Mouse (Mus musculus) urinary bladder, adult 2 months (tissue): ENCODE data around the gene Csnk1d. TPM values are rescaled to one million over a fixed set of nuclear protein-coding genes. Genes with fewer than 3 reads are reported as not detected.

ENCODE experiments used
- DNase-seq: peaks from one replicate; pipeline ENCODE4 v3.0.0; 2022; ENCODE audit warnings: low spot score
- polyA plus RNA-seq: library from polyadenylated mRNA; depleted of rRNA; stranded (reverse); fragments of >200 nt; gene quantifications from 2 replicates; pipeline ENCODE4 v1.2.3, GENCODE M21; 2012; rRNA removed

Csnk1d gene
- polyA plus RNA-seq, result 106 and 110 TPM in 2 replicates

GRCm38 (mm10) chr11:120990951-120991526, at the start of gene Csnk1d:
Gene Csnk1d, minus strand, starts transcription at chr11:120991330.
- peak; percentile 100 for DNase-seq

DNA sequence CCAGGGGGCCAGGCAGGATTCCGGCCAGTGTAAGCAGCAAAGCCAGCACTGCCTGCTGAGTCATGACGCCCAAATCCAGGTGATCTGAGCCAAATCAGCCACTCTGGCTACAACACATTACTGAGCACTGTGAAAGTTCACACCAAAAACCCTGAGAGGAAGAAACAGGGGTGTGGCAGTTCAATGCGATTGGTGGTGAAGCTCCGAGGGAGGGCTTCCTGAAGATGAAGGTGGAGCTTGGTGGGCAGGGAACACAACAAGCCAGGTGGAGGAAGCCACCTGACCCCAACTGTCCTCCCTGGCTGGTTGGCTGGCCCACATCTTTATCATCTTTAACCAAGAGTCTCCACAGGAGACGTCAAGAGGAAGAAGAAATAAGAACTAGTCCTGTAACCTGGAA, 48.2 kb upstream of the Csnk1d start, which contains the start of gene Cd7:
Gene Cd7 (minus strand): TSS at position 117 of the 400 bp plus-strand sequence.
- no peak for DNase-seq

- no peak for DNase-seq
These were observed 47.5 kb upstream of the Csnk1d start for GRCm38 (mm10) chr11:121038366-121039240.

DNA sequence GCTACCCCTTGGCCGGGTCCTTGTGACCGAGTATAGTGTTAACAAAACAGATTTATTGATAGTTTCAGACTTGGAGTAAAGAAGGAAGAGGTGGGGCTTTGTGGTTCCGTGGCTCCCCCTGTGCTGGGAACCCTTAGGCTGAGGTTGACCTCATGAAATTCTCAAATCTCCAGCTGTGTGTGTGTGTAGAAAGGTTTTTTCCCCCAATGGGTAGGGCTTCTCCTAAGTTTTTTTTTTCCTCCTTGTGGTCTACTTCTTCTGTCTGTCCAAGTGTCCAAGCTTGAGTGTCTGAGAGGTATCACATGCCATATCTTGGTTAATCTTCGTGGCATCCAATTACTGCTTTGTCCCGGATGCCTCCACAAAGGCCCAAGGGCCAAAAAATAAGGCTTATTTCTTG, 42.0 kb upstream of the Csnk1d start:
- DNase-seq, result no peak

DNA sequence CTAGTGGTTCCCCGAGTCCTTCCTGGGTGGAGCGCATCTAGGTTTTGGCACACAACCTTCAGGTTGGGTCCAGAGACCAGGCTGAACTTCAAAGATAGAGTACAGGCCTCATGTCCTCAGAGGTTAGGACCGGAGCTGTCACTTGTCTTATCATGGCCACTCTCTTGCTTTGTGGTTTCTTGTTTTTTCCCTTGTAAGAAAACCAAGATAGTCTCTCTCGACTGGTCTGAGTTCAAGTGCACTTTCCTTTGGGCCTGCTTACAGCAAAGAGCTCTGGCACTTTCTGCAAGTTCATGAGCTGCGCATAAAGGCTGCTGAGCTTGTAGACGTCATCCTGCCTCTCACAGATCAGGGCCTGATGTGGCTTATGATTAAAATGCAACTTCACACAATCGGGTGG, 36.1 kb upstream of the Csnk1d start:
- DNase-seq, result no peak

DNA sequence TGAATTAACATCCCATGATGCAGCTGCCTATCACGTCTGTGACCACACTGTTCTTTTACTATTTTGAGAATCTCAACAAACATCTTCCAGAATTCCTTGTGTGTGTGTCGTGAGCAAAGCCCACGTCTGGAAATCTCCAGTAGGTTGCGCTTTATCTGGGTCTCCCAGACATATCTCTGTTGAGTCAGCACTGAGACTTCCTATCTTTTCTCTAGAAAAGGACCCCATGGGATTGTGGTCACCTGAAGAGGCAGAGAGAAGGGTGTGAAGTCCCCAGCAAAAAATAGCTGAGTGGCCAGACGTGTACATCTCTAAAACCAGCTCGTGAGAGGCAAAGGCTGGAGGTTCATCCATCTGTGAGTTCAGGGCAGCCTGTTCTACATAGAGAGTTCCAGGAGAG, 33.0 kb upstream of the Csnk1d start:
- no peak for DNase-seq

GRCm38 (mm10) chr11:121019501-121019900, 28.4 kb upstream of the Csnk1d start:
- DNase-seq, result no peak

DNA sequence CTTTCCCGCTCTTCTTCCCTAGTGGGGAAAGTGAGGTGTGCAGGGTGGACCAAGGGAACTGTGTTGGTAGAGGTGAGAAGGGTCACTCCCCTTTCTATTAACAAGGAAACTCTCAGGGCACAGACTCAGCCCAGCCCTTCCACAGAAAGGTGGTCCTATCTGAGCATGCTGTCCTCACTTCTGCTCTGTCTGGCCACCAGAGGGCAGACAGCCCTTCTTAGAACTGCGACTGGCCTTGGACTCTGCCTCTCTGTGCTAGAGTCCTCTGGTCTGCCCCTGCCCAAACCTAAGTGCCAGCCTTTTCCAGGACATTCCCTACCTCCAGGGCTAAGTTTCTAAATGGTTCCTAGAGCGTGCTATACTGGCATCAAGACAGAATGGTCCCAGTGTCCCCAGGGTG, 26.6 kb upstream of the Csnk1d start:
- DNase-seq, result no peak

DNA sequence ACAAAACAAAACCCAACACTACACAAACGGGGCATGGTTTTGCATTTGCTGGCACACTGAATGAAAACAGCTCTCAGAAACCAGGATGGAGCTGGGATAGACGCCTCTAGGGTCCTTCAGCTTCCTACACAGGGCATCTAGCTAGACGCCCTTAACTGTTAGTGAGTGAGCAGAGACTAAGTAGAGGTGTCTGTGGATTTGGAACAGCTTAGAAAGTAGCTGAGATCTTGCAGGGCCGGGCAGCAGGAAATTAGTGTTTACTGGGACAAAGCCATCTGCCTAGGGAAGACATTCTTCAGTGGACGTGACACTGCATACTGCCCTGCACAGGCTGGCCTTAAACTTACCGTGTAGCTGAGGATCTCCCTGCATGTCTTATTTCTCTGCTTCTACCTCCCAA, 24.3 kb upstream of the Csnk1d start:
- DNase-seq, result no peak

- no peak for DNase-seq
These were observed 23.8 kb upstream of the Csnk1d start for GRCm38 (mm10) chr11:121014896-121015300.

DNA sequence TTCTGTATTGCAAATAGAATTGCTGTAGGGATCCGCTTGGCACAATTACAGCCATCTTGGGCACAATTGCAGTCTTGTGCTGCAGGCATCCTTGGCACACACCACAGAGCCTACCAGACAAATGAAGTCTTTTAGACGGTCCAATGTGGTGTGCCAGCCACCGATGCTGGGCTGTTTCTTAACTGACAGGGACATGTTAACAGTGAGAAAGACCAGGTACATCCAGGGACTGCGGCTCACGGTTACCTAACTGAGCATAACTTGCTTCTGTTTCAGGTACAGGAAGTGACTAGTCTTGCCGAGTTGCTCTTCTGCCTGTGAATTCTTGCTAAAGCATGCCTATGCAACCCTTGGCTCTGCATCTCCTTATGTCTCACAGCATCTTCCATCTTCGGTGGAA, 22.5 kb upstream of the Csnk1d start:
- DNase-seq, result no peak

GRCm38 (mm10) chr11:121010044-121010755, 19.1 kb upstream of the Csnk1d start:
- no peak for DNase-seq

- DNase-seq, result no peak
These were observed 15.1 kb upstream of the Csnk1d start for GRCm38 (mm10) chr11:121006184-121006583.

DNA sequence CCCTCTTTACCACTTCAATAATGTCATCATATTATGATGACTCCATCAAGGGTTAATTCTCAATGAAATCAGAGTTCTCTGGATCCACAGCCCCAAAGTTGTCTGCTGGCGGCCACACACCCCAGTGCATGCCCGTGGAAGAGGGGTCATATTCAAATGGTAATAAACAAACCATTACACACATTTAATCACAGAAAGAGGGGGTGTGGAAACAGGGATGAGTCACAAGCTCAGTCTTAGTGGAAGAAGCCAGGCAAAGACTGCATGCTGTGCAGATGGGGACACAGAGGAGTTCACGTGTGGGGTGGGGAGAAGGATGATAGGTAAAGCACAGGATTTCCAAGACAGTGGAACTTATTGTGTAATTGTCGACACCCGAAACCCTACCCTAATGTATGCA, 13.2 kb upstream of the Csnk1d start:
- DNase-seq, result no peak

GRCm38 (mm10) chr11:121001966-121002365, 10.8 kb upstream of the Csnk1d start:
- no peak for DNase-seq

- DNase-seq, result no peak
These were observed 3.6 kb upstream of the Csnk1d start for GRCm38 (mm10) chr11:120994741-120995140.

DNA sequence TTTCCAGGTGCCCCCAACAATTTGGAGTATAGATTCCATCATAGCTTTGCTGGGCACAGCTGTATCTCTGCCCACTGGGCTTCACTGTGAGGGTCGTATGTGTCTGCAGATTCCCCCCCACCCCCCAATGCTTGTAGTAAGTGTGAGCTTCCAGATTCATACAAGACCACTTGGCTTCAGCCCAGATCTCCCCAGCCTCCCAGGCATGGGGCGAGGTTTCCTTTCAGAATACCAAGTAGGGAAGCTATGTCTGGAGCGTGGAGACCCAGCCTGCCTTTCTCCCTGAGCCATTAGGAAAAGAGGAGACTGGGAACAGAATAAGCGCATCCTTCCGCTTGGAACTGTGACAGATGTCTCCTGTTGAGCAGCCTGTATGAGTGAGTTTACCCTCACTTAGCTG, 2.5 kb upstream of the Csnk1d start:
- no peak for DNase-seq

DNA sequence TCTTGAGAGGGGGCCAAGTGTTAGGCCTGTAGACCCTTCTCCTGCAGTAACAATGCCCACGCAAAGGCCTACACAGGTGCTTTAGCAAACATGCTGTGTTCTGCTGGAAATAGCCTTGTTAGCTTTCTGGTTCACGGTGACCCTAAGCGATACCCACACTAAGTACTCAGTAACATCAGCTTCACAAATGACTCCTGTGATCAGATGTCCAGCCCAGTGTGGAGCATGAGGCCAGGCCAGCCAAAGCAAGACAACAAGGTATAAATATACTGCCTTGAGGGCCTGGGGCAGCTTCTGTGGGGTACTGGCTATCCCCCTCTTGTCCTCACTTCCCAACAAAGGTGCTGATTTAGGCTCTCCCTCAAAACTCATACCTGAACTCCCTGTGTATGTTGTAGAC, 1.9 kb upstream of the Csnk1d start:
- DNase-seq, result no peak

GRCm38 (mm10) chr11:120991791-120992190, 661 bp upstream of the Csnk1d start:
- DNase-seq, result no peak

GRCm38 (mm10) chr11:120990126-120990781, 876 bp downstream of the Csnk1d start:
- DNase-seq, result no peak

DNA sequence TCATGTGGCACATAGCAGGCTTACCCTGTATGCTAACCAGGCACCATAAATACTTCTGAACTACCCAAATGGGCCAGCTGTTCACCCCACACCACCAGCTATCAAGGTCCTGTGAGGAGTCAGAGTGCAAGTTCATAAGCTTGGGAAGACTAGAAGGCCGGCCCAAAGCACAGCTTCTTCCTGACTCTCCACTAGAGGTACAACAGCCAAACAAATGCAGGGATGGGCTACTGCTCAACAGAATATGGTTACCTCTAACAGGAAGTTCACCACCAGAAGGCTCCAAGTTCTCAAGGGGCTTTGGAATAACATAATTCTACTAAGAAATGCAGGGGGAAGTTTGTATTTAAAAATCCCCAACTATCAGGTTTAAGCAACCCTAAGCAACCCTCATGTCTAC, 1.6 kb downstream of the Csnk1d start:
- DNase-seq, result no peak

GRCm38 (mm10) chr11:120988410-120988809, 2.7 kb downstream of the Csnk1d start:
- DNase-seq, result no peak
